Mouse (Mus musculus) midbrain, embryonic 11.5 days (tissue): Measurements from ENCODE around the gene Gm13288. TPM values are rescaled to one million over a fixed set of nuclear protein-coding genes. Genes with fewer than 3 reads are reported as not detected.
A peak's percentile ranks its signal among the peaks of the same experiment; 100 is the strongest.
"Not testable (repeated sequence)": the region's sequence is repeated elsewhere in the genome, so short reads cannot be mapped to it uniquely, and the experiment has no call there.

ENCODE experiments used
- ATAC-seq: fragments of 200-750 bp; cut with Nextera tagmentation; 2 replicates; pipeline ENCODE4 v1.8.0; 2017; ENCODE audit warnings: moderate TSS enrichment, moderate library complexity; ENCODE audit not compliant: low FRiP score
- DNase-seq: peaks from one replicate; pipeline ENCODE4 v3.0.0; 2015; ENCODE audit warnings: low spot score; ENCODE audit errors: missing footprints
- H3K27ac ChIP-seq: fragments of 300-500 bp; sonication (generic); 2 replicates; pipeline ENCODE4 v1.5.1; 2014; ENCODE audit warnings: low read depth, low read length
- H3K27me3 ChIP-seq: fragments of 300-500 bp; sonication (generic); 2 replicates; pipeline ENCODE4 v1.6.1; 2014; ENCODE audit warnings: mild to moderate bottlenecking, low read length, moderate library complexity, mixed read lengths; ENCODE audit not compliant: control insufficient read depth, insufficient read depth
- H3K36me3 ChIP-seq: fragments of 300-500 bp; sonication (generic); 2 replicates; pipeline ENCODE4 v1.6.1; 2014; ENCODE audit warnings: mild to moderate bottlenecking, low read length, moderate library complexity, mixed read lengths; ENCODE audit not compliant: control insufficient read depth, insufficient read depth
- H3K4me1 ChIP-seq: fragments of 300-500 bp; sonication (generic); 2 replicates; pipeline ENCODE4 v1.6.1; 2014; ENCODE audit warnings: low read length; ENCODE audit not compliant: control insufficient read depth, insufficient read depth
- H3K4me2 ChIP-seq: fragments of 300-500 bp; sonication (generic); 2 replicates; pipeline ENCODE4 v1.6.1; 2014; ENCODE audit warnings: mild to moderate bottlenecking, moderate library complexity
- H3K4me3 ChIP-seq: fragments of 300-500 bp; sonication (generic); 2 replicates; pipeline ENCODE4 v1.5.1; 2014; ENCODE audit warnings: low read depth, low read length
- H3K9ac ChIP-seq: fragments of 300-500 bp; sonication (generic); 2 replicates; pipeline ENCODE4 v1.6.1; 2014; ENCODE audit warnings: low read length
- H3K9me3 ChIP-seq: fragments of 300-500 bp; sonication (generic); 2 replicates; pipeline ENCODE4 v1.6.1; 2016; ENCODE audit warnings: low read length; ENCODE audit not compliant: control insufficient read depth
- WGBS: fragments of 180-500 bp; shearing (Covaris S2); extraction: QIAGEN DNeasy Blood & Tissue Kit; methylation state at CpG from one replicate; pipeline ENCODE4 v1.1.7; 2014; 5-methylcytosine and 5-hydroxymethylcytosine counted together
- polyA plus RNA-seq: library from polyadenylated mRNA; unstranded; fragments of >200 nt; fragmentation: Nextera tagmentation; extraction: Ambion mirVana; gene quantifications from 2 replicates; pipeline ENCODE4 v1.2.1, GENCODE M21; 2014

The Gm13288 gene
- polyA plus RNA-seq, 1 experiment from 2014 or later: not detected

GRCm38 (mm10) chr4:88763384-88764018 lies 41.8 kb upstream of the Gm13288 start:
- H3K4me3 ChIP-seq: peak overlapping the region; percentile 10; the same call in 1 of the 2 replicates
- H3K4me1 ChIP-seq, H3K9ac ChIP-seq, H3K36me3 ChIP-seq, H3K27me3 ChIP-seq, H3K27ac ChIP-seq, ATAC-seq, H3K9me3 ChIP-seq: not testable (repeated sequence)
- WGBS: 4% methylated on average over 20 of the region's 42 CpGs
- peak overlapping the region; percentile 32 for H3K4me2 ChIP-seq
- DNase-seq: peak; percentile 85

GRCm38 (mm10) chr4:88773534-88773933 lies 31.8 kb upstream of the Gm13288 start, which contains the start of gene Gm13290:
Gene Gm13290 (plus strand): TSS chr4:88773834.
- ATAC-seq, H3K27ac ChIP-seq, DNase-seq, H3K9ac ChIP-seq, H3K36me3 ChIP-seq, H3K4me2 ChIP-seq, H3K27me3 ChIP-seq, H3K4me3 ChIP-seq, H3K4me1 ChIP-seq, H3K9me3 ChIP-seq: not testable (repeated sequence)
- no CpG with 5 or more reads among the region's 32 CpGs for WGBS

GRCm38 (mm10) chr4:88776622-88777021 lies 28.7 kb upstream of the Gm13288 start, which contains the start of gene Gm13289:
Gene Gm13289 (plus strand): TSS chr4:88776922.
- not testable (repeated sequence) for H3K9ac ChIP-seq, ATAC-seq, H3K9me3 ChIP-seq, H3K4me2 ChIP-seq, H3K27me3 ChIP-seq, DNase-seq, H3K4me1 ChIP-seq, H3K36me3 ChIP-seq, H3K4me3 ChIP-seq, H3K27ac ChIP-seq
- no CpG with 5 or more reads among the region's 29 CpGs for WGBS

GRCm38 (mm10) chr4:88779550-88779949 lies 25.8 kb upstream of the Gm13288 start, which contains the start of gene Gm13272:
Gene Gm13272 (plus strand): TSS chr4:88779850.
- H3K4me3 ChIP-seq, H3K9ac ChIP-seq, H3K27me3 ChIP-seq, ATAC-seq, DNase-seq, H3K4me2 ChIP-seq, H3K27ac ChIP-seq, H3K36me3 ChIP-seq, H3K9me3 ChIP-seq, H3K4me1 ChIP-seq: not testable (repeated sequence)
- WGBS: no CpG with 5 or more reads among the region's 29 CpGs

- DNase-seq: peak; percentile 4
- not testable (repeated sequence) for H3K4me2 ChIP-seq, H3K27me3 ChIP-seq, ATAC-seq, H3K36me3 ChIP-seq, H3K9me3 ChIP-seq, H3K4me3 ChIP-seq, H3K9ac ChIP-seq, H3K27ac ChIP-seq, H3K4me1 ChIP-seq
- WGBS: 46% methylated on average over 14 of the region's 18 CpGs
Observed at GRCm38 (mm10) chr4:88780320-88780719, 25.0 kb upstream of the Gm13288 start.

GRCm38 (mm10) chr4:88781831-88782230 lies 23.5 kb upstream of the Gm13288 start, which contains the start of gene Ifnz:
Gene Ifnz (plus strand): TSS chr4:88782131.
- not testable (repeated sequence) for H3K27me3 ChIP-seq, H3K27ac ChIP-seq, H3K4me1 ChIP-seq, H3K4me3 ChIP-seq, ATAC-seq, H3K36me3 ChIP-seq, H3K9me3 ChIP-seq, H3K9ac ChIP-seq, DNase-seq
- peak within 1 kb of the TSS; percentile 23; the same call in 1 of the 2 replicates for H3K4me2 ChIP-seq
- WGBS: 19% methylated on average over 3 of the region's 7 CpGs

GRCm38 (mm10) chr4:88782335-88782734 lies 23.0 kb upstream of the Gm13288 start:
- not testable (repeated sequence) for H3K4me1 ChIP-seq, ATAC-seq, H3K4me3 ChIP-seq, H3K27ac ChIP-seq, H3K9me3 ChIP-seq, DNase-seq, H3K27me3 ChIP-seq, H3K9ac ChIP-seq, H3K36me3 ChIP-seq
- 3% methylated on average over 7 of the region's 31 CpGs for WGBS
- peak overlapping the region; percentile 23; the same call in 1 of the 2 replicates for H3K4me2 ChIP-seq

- DNase-seq, H3K9ac ChIP-seq, ATAC-seq, H3K27me3 ChIP-seq, H3K9me3 ChIP-seq, H3K4me2 ChIP-seq, H3K4me3 ChIP-seq, H3K36me3 ChIP-seq, H3K27ac ChIP-seq, H3K4me1 ChIP-seq: not testable (repeated sequence)
- WGBS: no CpG with 5 or more reads among the region's 27 CpGs
Observed at GRCm38 (mm10) chr4:88785409-88785808, 19.9 kb upstream of the Gm13288 start, which contains the start of gene Gm13276. Gene Gm13276 (plus strand): TSS chr4:88785709.

GRCm38 (mm10) chr4:88788402-88788801 lies 16.9 kb upstream of the Gm13288 start, which contains the start of gene Gm13277:
Gene Gm13277 (plus strand): TSS chr4:88788632.
- DNase-seq, H3K4me1 ChIP-seq, H3K36me3 ChIP-seq, H3K9me3 ChIP-seq, ATAC-seq, H3K27me3 ChIP-seq, H3K9ac ChIP-seq, H3K4me2 ChIP-seq, H3K4me3 ChIP-seq, H3K27ac ChIP-seq: not testable (repeated sequence)
- WGBS: 0% methylated on average over 1 of the region's 28 CpGs
